8 mouse cellular contexts compared by ENCODE assay signal in the genomic region with DNA sequence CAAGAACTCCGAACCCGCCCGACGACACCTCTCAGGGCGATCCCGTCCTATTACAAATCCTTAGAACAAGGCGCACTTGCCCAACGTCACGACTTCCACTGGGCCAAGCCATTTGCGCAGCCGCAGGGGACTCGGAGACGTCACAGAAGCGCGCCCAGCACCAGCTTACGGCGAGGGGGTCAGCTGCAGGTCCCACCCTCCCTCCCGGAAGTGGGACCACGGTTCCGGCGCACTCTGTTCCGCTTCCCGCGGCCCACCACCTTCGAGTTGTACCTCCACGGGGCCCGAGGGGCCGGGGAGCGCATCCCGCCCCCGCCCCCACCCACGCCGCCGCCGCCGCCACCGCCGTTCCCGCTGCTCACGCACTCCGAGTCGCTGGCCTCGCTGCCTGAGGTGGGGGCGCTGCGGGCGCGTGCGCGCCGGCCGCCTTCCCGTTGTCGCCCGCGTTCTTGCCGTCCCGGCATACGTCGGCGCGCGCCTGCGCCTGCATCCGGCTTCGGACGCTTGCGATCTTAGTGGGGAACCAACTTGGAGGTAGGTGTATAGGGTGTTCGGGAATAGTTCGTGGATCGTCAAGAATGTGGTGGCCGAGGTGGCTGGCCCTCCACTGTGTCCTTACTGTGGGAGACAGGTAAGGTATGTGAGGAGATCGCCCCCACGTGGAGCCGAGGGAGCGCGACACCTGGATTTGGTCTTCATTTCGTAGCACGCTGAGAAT. TPM values are rescaled to one million over a fixed set of nuclear protein-coding genes. Genes with fewer than 3 reads are reported as not detected.
DNase-seq lines count a peak whose midpoint lies in the region; ATAC-seq lines count a peak whose summit lies in the region.

A gene (plus strand): TSS at position 237 of the 718 bp plus-strand sequence.
A gene (minus strand): TSS at position 640 of the 718 bp plus-strand sequence.

- H3K36me3 ChIP-seq in heart, embryonic 12.5 days = peaks cover 55% of the 10 kb centered on the region
- H3K36me3 ChIP-seq in liver, embryonic 12.5 days = peaks cover 67% of the 10 kb centered on the region
- H3K36me3 ChIP-seq in stomach, embryonic 15.5 days = peaks cover 24% of the 10 kb centered on the region

- H3K9me3 ChIP-seq in heart, embryonic 12.5 days (replicated peaks) = no peaks in the 10 kb centered on the region
- no peaks in the 10 kb centered on the region for H3K9me3 ChIP-seq in liver, embryonic 12.5 days (replicated peaks)
- no peaks in the 10 kb centered on the region for H3K9me3 ChIP-seq in stomach, embryonic 15.5 days

- peak within 1 kb of the TSS; percentile 82 for H3K4me2 ChIP-seq in heart, embryonic 12.5 days
- H3K4me2 ChIP-seq in liver, embryonic 12.5 days = peak within 1 kb of the TSS; percentile 91
- peak within 1 kb of the TSS; percentile 64 for H3K4me2 ChIP-seq in stomach, embryonic 15.5 days

- peak within 1 kb of the TSS; percentile 86 for H3K4me3 ChIP-seq in heart, embryonic 12.5 days
- peak within 1 kb of the TSS; percentile 85 for H3K4me3 ChIP-seq in liver, embryonic 12.5 days
- peak within 1 kb of the TSS; percentile 94 for H3K4me3 ChIP-seq in stomach, embryonic 15.5 days (replicated peaks)

- ATAC-seq in erythroid progenitor cell, adult 5-6 weeks (replicated peaks; ENCODE audit: low FRiP score, poor library complexity, severe bottlenecking) = peak; percentile 88
- ATAC-seq in heart, embryonic 12.5 days (ENCODE audit: insufficient number of reproducible peaks, low FRiP score) = peak; percentile 97
- ATAC-seq in liver, embryonic 12.5 days = peak; percentile 93
- ATAC-seq in stomach, embryonic 15.5 days (ENCODE audit: insufficient read depth, low FRiP score, low read depth) = peak; percentile 98

- peaks cover 25% of the 10 kb centered on the region for H3K4me1 ChIP-seq in heart, embryonic 12.5 days (replicated peaks)
- peaks cover 55% of the 10 kb centered on the region for H3K4me1 ChIP-seq in liver, embryonic 12.5 days
- peaks cover 20% of the 10 kb centered on the region for H3K4me1 ChIP-seq in stomach, embryonic 15.5 days

- H3K27me3 ChIP-seq in heart, embryonic 12.5 days (replicated peaks) = no peaks in the 10 kb centered on the region
- H3K27me3 ChIP-seq in liver, embryonic 12.5 days (replicated peaks) = no peaks in the 10 kb centered on the region
- no peaks in the 10 kb centered on the region for H3K27me3 ChIP-seq in stomach, embryonic 15.5 days (replicated peaks)

- peak; percentile 98 for DNase-seq in CD4-positive helper T cell, adult 2 months (ENCODE audit: low read depth, low spot score)
- DNase-seq in brain, embryonic 18.5 days (ENCODE audit: low read depth, low spot score) = peak; percentile 96
- DNase-seq in kidney, postnatal 10 days = peak; percentile 99
- peak; percentile 91 to 94 for DNase-seq in natural killer cell, adult 2 months (ENCODE audit: low spot score in 2 of 2)

- under 1% methylated on average over 76 of the region's 78 CpGs for WGBS in heart, embryonic 12.5 days
- under 1% methylated on average over 77 of the region's 78 CpGs for WGBS in liver, embryonic 12.5 days (ENCODE audit: insufficient replicate concordance)
- WGBS in stomach, embryonic 15.5 days = under 1% methylated on average over 64 of the region's 78 CpGs

- H3K9ac ChIP-seq in heart, embryonic 12.5 days = peak within 1 kb of the TSS; percentile 87
- peak within 1 kb of the TSS; percentile 87 for H3K9ac ChIP-seq in liver, embryonic 12.5 days
- H3K9ac ChIP-seq in stomach, embryonic 15.5 days = peak within 1 kb of the TSS; percentile 95

- peak within 1 kb of the TSS; percentile 73 for H3K27ac ChIP-seq in heart, embryonic 12.5 days (ENCODE audit: poor library complexity, severe bottlenecking)
- H3K27ac ChIP-seq in liver, embryonic 12.5 days = peak within 1 kb of the TSS; percentile 93
- H3K27ac ChIP-seq in stomach, embryonic 15.5 days = peak within 1 kb of the TSS; percentile 92

RNA-seq across cellular contexts. Expression of the first gene that starts in this region (rescaled TPM):
- 13.3 and 16.8 TPM in 2 replicates for total RNA-seq in erythroid progenitor cell, adult 5-6 weeks (2015; ENCODE audit: low replicate concordance)
- 11.6 and 11.7 TPM in 2 replicates for total RNA-seq in erythroid progenitor cell, adult 5-6 weeks (2017; ENCODE audit: low replicate concordance)
- polyA plus RNA-seq in heart, embryonic 12.5 days (2016; fragmentation: Nextera tagmentation; extraction: Ambion mirVana) = 36.4 and 38.3 TPM in 2 replicates
- polyA plus RNA-seq in liver, embryonic 12.5 days (2016; fragmentation: Nextera tagmentation; extraction: Ambion mirVana) = 51.9 and 52.2 TPM in 2 replicates
- polyA plus RNA-seq in stomach, embryonic 15.5 days (2015; fragmentation: Nextera tagmentation; extraction: Ambion mirVana) = 45.8 and 48.1 TPM in 2 replicates

RNA-seq across cellular contexts. Expression of the second gene that starts in this region (rescaled TPM):
- 2.5 and 5.0 TPM in 2 replicates for total RNA-seq in erythroid progenitor cell, adult 5-6 weeks (2015; ENCODE audit: low replicate concordance)
- 4.9 and 5.3 TPM in 2 replicates for total RNA-seq in erythroid progenitor cell, adult 5-6 weeks (2017; ENCODE audit: low replicate concordance)
- 13.6 and 14.1 TPM in 2 replicates for polyA plus RNA-seq in heart, embryonic 12.5 days (2016; fragmentation: Nextera tagmentation; extraction: Ambion mirVana)
- polyA plus RNA-seq in liver, embryonic 12.5 days (2016; fragmentation: Nextera tagmentation; extraction: Ambion mirVana) = 11.1 and 11.4 TPM in 2 replicates
- polyA plus RNA-seq in stomach, embryonic 15.5 days (2015; fragmentation: Nextera tagmentation; extraction: Ambion mirVana) = 16.2 and 17.6 TPM in 2 replicates

Comparison
In these comparisons a context has a peak if more than half of its experiments do, and no peak if none do; other contexts are left out.
1. Peak in every context shown above with its lines: DNase-seq, ATAC-seq, H3K4me3 ChIP-seq and H3K27ac ChIP-seq.